Mouse (Mus musculus): ENCODE measurements around the gene Myh13. TPM values are rescaled to one million over a fixed set of nuclear protein-coding genes. Genes with fewer than 3 reads are reported as not detected.

Myh13 gene
- polyA plus RNA-seq, 1 experiment from 2014 or later, result not detected

- no peak overlapping the region for H3K4me3 ChIP-seq (replicated peaks)
Observed at GRCm38 (mm10) chr11:67392369-67392768, 70.9 kb downstream of the Myh13 start.

GRCm38 (mm10) chr11:67400956-67401355 is 79.5 kb downstream of the Myh13 start:
- DNase-seq (no peak), ATAC-seq (ENCODE audit: low read depth) (no peak)
- no peak overlapping the region for H3K27ac ChIP-seq
- no peak overlapping the region for H3K9ac ChIP-seq
- no peaks in the 10 kb centered on the region for H3K36me3 ChIP-seq
- H3K9me3 ChIP-seq (replicated peaks), result no peaks in the 10 kb centered on the region
- H3K27me3 ChIP-seq, result no peaks in the 10 kb centered on the region
- H3K4me2 ChIP-seq, result no peak overlapping the region
- H3K4me3 ChIP-seq (replicated peaks), result no peak overlapping the region
- H3K4me1 ChIP-seq (replicated peaks), result no peaks in the 10 kb centered on the region
- 63% methylated on average over 5 of the region's 5 CpGs for WGBS (ENCODE audit: insufficient replicate concordance)

More at GRCm38 (mm10) chr11:67392369-67392768, 70.9 kb downstream of the Myh13 start:
- Histone ChIP-seq H3K36me3 (no peaks in the 10 kb centered on the region), H3K9me3 (replicated peaks) (no peaks in the 10 kb centered on the region), H3K27me3 (no peaks in the 10 kb centered on the region), H3K27ac (no peak overlapping the region), H3K9ac (no peak overlapping the region), H3K4me1 (replicated peaks) (no peaks in the 10 kb centered on the region), H3K4me2 (no peak overlapping the region)
- DNase-seq (no peak), ATAC-seq (ENCODE audit: low read depth) (no peak)
- WGBS (ENCODE audit: insufficient replicate concordance), result 58% methylated on average over 3 of the region's 3 CpGs

GRCm38 (mm10) chr11:67414346-67414940 is 93.0 kb downstream of the Myh13 start:
- no peaks in the 10 kb centered on the region for H3K27me3 ChIP-seq
- no peaks in the 10 kb centered on the region for H3K9me3 ChIP-seq (replicated peaks)
- no peak for DNase-seq
- H3K4me2 ChIP-seq, result no peak overlapping the region
- no peak overlapping the region for H3K27ac ChIP-seq
- WGBS (ENCODE audit: insufficient replicate concordance), result 59% methylated on average over 6 of the region's 6 CpGs
- H3K4me1 ChIP-seq (replicated peaks), result no peaks in the 10 kb centered on the region
- ATAC-seq (ENCODE audit: low read depth), result no peak
- H3K9ac ChIP-seq, result no peak overlapping the region
- no peak overlapping the region for H3K4me3 ChIP-seq (replicated peaks)
- H3K36me3 ChIP-seq, result no peaks in the 10 kb centered on the region

Other genes starting within 250 kb of the Myh13 start
- 1.6 and 1.8 TPM in 2 replicates for gene Myh3, start 243.4 kb upstream of the Myh13 start, polyA plus RNA-seq (2015; fragmentation: Nextera tagmentation; extraction: Ambion mirVana)
- not detected in 2 replicates for gene Myh2, start 150.6 kb upstream of the Myh13 start, polyA plus RNA-seq (2015; fragmentation: Nextera tagmentation; extraction: Ambion mirVana)
- gene Myh1, start 121.6 kb upstream of the Myh13 start, polyA plus RNA-seq (2015; fragmentation: Nextera tagmentation; extraction: Ambion mirVana), result 0.02 and 0.06 TPM in 2 replicates
- not detected in 2 replicates for gene Myh4, start 83.6 kb upstream of the Myh13 start, polyA plus RNA-seq (2015; fragmentation: Nextera tagmentation; extraction: Ambion mirVana)
- gene Myh8, start 44.5 kb upstream of the Myh13 start, polyA plus RNA-seq (2015; fragmentation: Nextera tagmentation; extraction: Ambion mirVana), result 0.67 and 0.88 TPM in 2 replicates
- gene Gas7, start 133.8 kb downstream of the Myh13 start, polyA plus RNA-seq (2015; fragmentation: Nextera tagmentation; extraction: Ambion mirVana), result 1.5 TPM in 2 replicates